Mouse (Mus musculus): ENCODE measurements around the gene Ltbp4.

- no peak for TF ChIP-seq TAL1 (IDR thresholded peaks at IDR 0.05; ENCODE audit: low read length)
- TF ChIP-seq GATA1 (IDR thresholded peaks at IDR 0.05; ENCODE audit: low read length): no peak
These were observed 52.4 kb downstream of the Ltbp4 start for GRCm38 (mm10) chr7:27284865-27285697.

All from erythroblast, embryonic 14.5 days (primary cell).